Mouse (Mus musculus): ENCODE measurements around the gene Tmem141. TPM values are rescaled to one million over a fixed set of nuclear protein-coding genes. Genes with fewer than 3 reads are reported as not detected.

Gene Tmem141
- total and polyA plus RNA-seq, 2 experiments from 2014 or later = 39.4 to 42.7 TPM

- Histone ChIP-seq H3K36me3 (ENCODE audit: insufficient read depth) (no peaks in the 10 kb centered on the region), H3K4me1 (ENCODE audit: insufficient read depth) (no peaks in the 10 kb centered on the region), H3K4me2 (ENCODE audit: low read depth) (no peak within 1 kb of the TSS), H3K27me3 (ENCODE audit: insufficient read depth, low read length) (no peaks in the 10 kb centered on the region), H3K9ac (no peak within 1 kb of the TSS), H3K27ac (ENCODE audit: low read depth, low read length) (no peak within 1 kb of the TSS), H3K9me3 (ENCODE audit: low read length) (no peaks in the 10 kb centered on the region), H3K4me3 (ENCODE audit: low read depth, low read length) (no peak within 1 kb of the TSS)
- WGBS = 78% methylated on average over 6 of the region's 6 CpGs
- no peak for TF ChIP-seq CTCF (IDR thresholded peaks at IDR 0.05; ENCODE audit: low read depth)
- ATAC-seq (no peak), DNase-seq (no peak)
These were observed 6.0 kb upstream of the Tmem141 start, which contains the start of gene Fcna for GRCm38 (mm10) chr2:25627811-25628210. TSS of gene Fcna (minus strand) at chr2:25628030.

GRCm38 (mm10) chr2:25625986-25626385, 4.2 kb upstream of the Tmem141 start:
- H3K9ac ChIP-seq = no peak overlapping the region
- WGBS = 81% methylated on average over 5 of the region's 5 CpGs

GRCm38 (mm10) chr2:25620852-25621228, 965 bp downstream of the Tmem141 start:
- H3K9ac ChIP-seq = no peak overlapping the region
- H3K4me1 ChIP-seq (ENCODE audit: insufficient read depth) = peaks cover 4% of the 10 kb centered on the region; the same call in 1 of the 2 replicates
- H3K9me3 ChIP-seq (ENCODE audit: low read length) = no peaks in the 10 kb centered on the region
- ATAC-seq (no peak), DNase-seq (no peak)
- H3K27ac ChIP-seq (ENCODE audit: low read depth, low read length) = no peak overlapping the region
- TF ChIP-seq CTCF (IDR thresholded peaks at IDR 0.05; ENCODE audit: low read depth) = no peak
- peak overlapping the region; percentile 77 for H3K4me2 ChIP-seq (ENCODE audit: low read depth)
- 86% methylated on average over 4 of the region's 4 CpGs for WGBS
- H3K4me3 ChIP-seq (ENCODE audit: low read depth, low read length) = peak overlapping the region; percentile 44; the same call in 1 of the 2 replicates
- H3K36me3 ChIP-seq (ENCODE audit: insufficient read depth) = no peaks in the 10 kb centered on the region
- H3K27me3 ChIP-seq (ENCODE audit: insufficient read depth, low read length) = peaks cover 8% of the 10 kb centered on the region

More at GRCm38 (mm10) chr2:25625986-25626385, 4.2 kb upstream of the Tmem141 start:
- DNase-seq (no peak), ATAC-seq (no peak)
- Histone ChIP-seq H3K9me3 (ENCODE audit: low read length) (no peaks in the 10 kb centered on the region), H3K27ac (ENCODE audit: low read depth, low read length) (no peak overlapping the region), H3K4me1 (ENCODE audit: insufficient read depth) (peaks cover 2% of the 10 kb centered on the region; the same call in 1 of the 2 replicates), H3K27me3 (ENCODE audit: insufficient read depth, low read length) (no peaks in the 10 kb centered on the region), H3K36me3 (ENCODE audit: insufficient read depth) (no peaks in the 10 kb centered on the region), H3K4me3 (ENCODE audit: low read depth, low read length) (no peak overlapping the region), H3K4me2 (ENCODE audit: low read depth) (no peak overlapping the region)
- TF ChIP-seq CTCF (IDR thresholded peaks at IDR 0.05; ENCODE audit: low read depth) = no peak

DNA sequence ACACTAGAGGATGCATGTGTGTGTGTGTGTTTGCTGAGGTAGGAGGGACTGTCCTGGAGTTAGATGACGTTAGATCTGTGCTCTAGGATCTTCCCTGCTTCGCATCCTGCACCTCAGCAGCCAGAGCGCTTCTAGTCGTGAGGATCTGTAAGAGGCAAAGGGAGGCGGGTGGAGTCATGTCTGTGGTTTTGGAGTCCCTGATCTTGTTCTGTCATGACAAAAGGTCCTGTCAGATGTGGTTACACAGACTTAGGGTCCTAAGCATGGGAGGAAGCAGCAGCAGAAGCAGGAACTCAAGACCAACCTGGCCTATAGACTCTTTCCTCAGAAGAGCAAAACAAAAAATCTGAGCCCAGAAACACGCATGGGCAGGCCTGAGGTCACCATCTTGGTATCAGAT, 1.4 kb downstream of the Tmem141 start:
- Histone ChIP-seq H3K4me2 (ENCODE audit: low read depth) (no peak overlapping the region), H3K9me3 (ENCODE audit: low read length) (no peaks in the 10 kb centered on the region), H3K27ac (ENCODE audit: low read depth, low read length) (no peak overlapping the region), H3K36me3 (ENCODE audit: insufficient read depth) (no peaks in the 10 kb centered on the region), H3K4me1 (ENCODE audit: insufficient read depth) (peaks cover 4% of the 10 kb centered on the region; the same call in 1 of the 2 replicates), H3K27me3 (ENCODE audit: insufficient read depth, low read length) (peaks cover 13% of the 10 kb centered on the region), H3K4me3 (ENCODE audit: low read depth, low read length) (no peak overlapping the region), H3K9ac (no peak overlapping the region)
- no peak for TF ChIP-seq CTCF (IDR thresholded peaks at IDR 0.05; ENCODE audit: low read depth)
- no peak for DNase-seq
- WGBS = 79% methylated on average over 6 of the region's 6 CpGs
- ATAC-seq = no peak

- ATAC-seq (no peak), DNase-seq (no peak)
- Histone ChIP-seq H3K9me3 (ENCODE audit: low read length) (no peaks in the 10 kb centered on the region), H3K27ac (ENCODE audit: low read depth, low read length) (no peak within 1 kb of the TSS), H3K36me3 (ENCODE audit: insufficient read depth) (no peaks in the 10 kb centered on the region), H3K27me3 (ENCODE audit: insufficient read depth, low read length) (peaks cover 19% of the 10 kb centered on the region), H3K4me3 (ENCODE audit: low read depth, low read length) (no peak within 1 kb of the TSS), H3K4me2 (ENCODE audit: low read depth) (no peak within 1 kb of the TSS), H3K9ac (no peak within 1 kb of the TSS), H3K4me1 (ENCODE audit: insufficient read depth) (peaks cover 4% of the 10 kb centered on the region; the same call in 1 of the 2 replicates)
- whole genome bisulfite sequencing = 81% methylated on average over 3 of the region's 3 CpGs
- TF ChIP-seq CTCF (IDR thresholded peaks at IDR 0.05; ENCODE audit: low read depth) = no peak
These were observed 4.2 kb downstream of the Tmem141 start, which contains the start of gene Ccdc183 for GRCm38 (mm10) chr2:25617578-25617977. TSS of gene Ccdc183 (minus strand) at chr2:25617678.

DNA sequence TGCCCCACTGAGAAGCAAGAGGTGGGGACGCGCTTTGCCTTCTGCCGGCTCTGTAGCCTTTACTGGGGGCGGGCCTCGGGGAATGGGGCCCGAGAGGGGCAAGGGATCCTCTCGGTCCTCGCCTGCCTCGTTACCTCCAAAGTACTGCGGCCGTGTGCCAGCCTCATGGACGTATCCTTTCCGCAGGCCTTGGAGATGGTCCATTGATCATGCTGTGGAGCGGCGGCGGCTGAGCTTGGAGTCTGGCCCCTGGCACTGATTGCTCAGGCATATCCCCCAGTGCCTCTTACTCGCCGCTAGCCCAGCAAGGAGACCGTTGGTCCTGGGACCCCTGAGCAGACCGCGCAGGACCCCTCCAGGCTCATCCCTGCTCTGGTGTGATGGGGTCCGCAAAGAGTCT, 5.4 kb downstream of the Tmem141 start:
- ATAC-seq (no peak), DNase-seq (no peak)
- H3K27me3 ChIP-seq (ENCODE audit: insufficient read depth, low read length) = peaks cover 19% of the 10 kb centered on the region
- peaks cover 4% of the 10 kb centered on the region; the same call in 1 of the 2 replicates for H3K4me1 ChIP-seq (ENCODE audit: insufficient read depth)
- H3K36me3 ChIP-seq (ENCODE audit: insufficient read depth) = no peaks in the 10 kb centered on the region
- no peak for TF ChIP-seq CTCF (IDR thresholded peaks at IDR 0.05; ENCODE audit: low read depth)
- no peaks in the 10 kb centered on the region for H3K9me3 ChIP-seq (ENCODE audit: low read length)
- H3K9ac ChIP-seq = no peak overlapping the region
- no peak overlapping the region for H3K27ac ChIP-seq (ENCODE audit: low read depth, low read length)
- H3K4me3 ChIP-seq (ENCODE audit: low read depth, low read length) = no peak overlapping the region
- WGBS = 20% methylated on average over 22 of the region's 22 CpGs
- H3K4me2 ChIP-seq (ENCODE audit: low read depth) = no peak overlapping the region

GRCm38 (mm10) chr2:25608671-25609070, 13.1 kb downstream of the Tmem141 start:
- no peaks in the 10 kb centered on the region for H3K9me3 ChIP-seq (ENCODE audit: low read length)
- H3K27ac ChIP-seq (ENCODE audit: low read depth, low read length) = peak overlapping the region; percentile 91
- no peak for ATAC-seq
- peak overlapping the region; percentile 59 for H3K4me2 ChIP-seq (ENCODE audit: low read depth)
- H3K27me3 ChIP-seq (ENCODE audit: insufficient read depth, low read length) = no peaks in the 10 kb centered on the region
- no peak for DNase-seq
- 71% methylated on average over 10 of the region's 10 CpGs for WGBS
- H3K4me3 ChIP-seq (ENCODE audit: low read depth, low read length) = peak overlapping the region; percentile 66
- H3K4me1 ChIP-seq (ENCODE audit: insufficient read depth) = peaks cover 16% of the 10 kb centered on the region; the same call in 1 of the 2 replicates
- H3K36me3 ChIP-seq (ENCODE audit: insufficient read depth) = no peaks in the 10 kb centered on the region
- TF ChIP-seq CTCF (IDR thresholded peaks at IDR 0.05; ENCODE audit: low read depth) = no peak
- peak overlapping the region; percentile 69; the same call in 1 of the 2 replicates for H3K9ac ChIP-seq
